Mouse (Mus musculus): ENCODE results near the gene Rasal2.

DNA sequence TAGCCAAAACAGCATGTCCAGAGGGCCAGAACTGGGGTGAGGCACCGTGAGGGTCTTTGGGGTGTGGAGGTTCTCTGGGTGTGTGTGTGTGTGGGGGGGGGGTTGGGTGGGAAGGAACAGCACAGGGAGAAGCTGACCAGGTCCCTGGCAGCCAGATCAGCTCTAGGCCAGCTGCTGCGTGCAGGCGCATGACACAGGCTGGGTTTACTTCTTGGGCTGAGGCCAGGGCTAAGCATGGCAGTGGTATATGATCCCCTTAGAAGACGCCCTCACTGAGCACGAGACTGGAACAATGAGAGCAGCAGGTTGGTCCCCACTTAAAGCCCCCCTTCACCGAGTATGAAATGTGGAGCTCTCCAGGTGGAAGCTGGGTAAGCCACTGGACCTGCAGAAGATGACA is 293.2 kb downstream of the Rasal2 start:
- TF ChIP-seq CTCF (IDR thresholded peaks at IDR 0.05; ENCODE audit: low read depth) (no peak), EP300 (IDR thresholded peaks at IDR 0.05; ENCODE audit: low read depth) (no peak)
